Mouse (Mus musculus): ENCODE measurements around the gene Plcd3.

Gene Plcd3

GRCm38 (mm10) chr11:103058499-103059085 is 42.9 kb downstream of the Plcd3 start:
- no peak for DNase-seq

GRCm38 (mm10) chr11:103056636-103057035 is 44.8 kb downstream of the Plcd3 start:
- DNase-seq = no peak

- DNase-seq = peak; percentile 83
Measured at GRCm38 (mm10) chr11:103054798-103055197, 46.7 kb downstream of the Plcd3 start.

- DNase-seq = no peak
Measured at GRCm38 (mm10) chr11:103053191-103054076, 48.0 kb downstream of the Plcd3 start.

- no peak for DNase-seq
Measured at GRCm38 (mm10) chr11:103052078-103052477, 49.4 kb downstream of the Plcd3 start.

- DNase-seq = no peak
Measured at GRCm38 (mm10) chr11:103051249-103051691, 50.2 kb downstream of the Plcd3 start.

GRCm38 (mm10) chr11:103050153-103050552 is 51.3 kb downstream of the Plcd3 start:
- no peak for DNase-seq

- DNase-seq = no peak
Measured at GRCm38 (mm10) chr11:103049611-103050010, 51.8 kb downstream of the Plcd3 start.

- DNase-seq = no peak
Measured at GRCm38 (mm10) chr11:103046286-103046685, 55.2 kb downstream of the Plcd3 start.

- DNase-seq = no peak
Measured at GRCm38 (mm10) chr11:103043982-103044381, 57.5 kb downstream of the Plcd3 start.

- DNase-seq = no peak
Measured at GRCm38 (mm10) chr11:103042828-103043227, 58.6 kb downstream of the Plcd3 start.

- no peak for DNase-seq
Measured at GRCm38 (mm10) chr11:103038037-103038436, 63.4 kb downstream of the Plcd3 start.

- DNase-seq = no peak
Measured at GRCm38 (mm10) chr11:103036881-103037465, 64.5 kb downstream of the Plcd3 start.

- no peak for DNase-seq
Measured at GRCm38 (mm10) chr11:103035007-103035406, 66.5 kb downstream of the Plcd3 start.

- no peak for DNase-seq
Measured at GRCm38 (mm10) chr11:103033030-103033429, 68.4 kb downstream of the Plcd3 start.

- peak; percentile 99 for DNase-seq
Measured at GRCm38 (mm10) chr11:103028176-103028891, 73.1 kb downstream of the Plcd3 start, which contains the start of the genes Nmt1 and Dcakd. Gene Nmt1, plus strand, starts transcription at chr11:103028190. Gene Dcakd, minus strand, starts transcription at chr11:103028333.

GRCm38 (mm10) chr11:103027570-103028175 is 73.8 kb downstream of the Plcd3 start:
- DNase-seq = no peak

GRCm38 (mm10) chr11:103026901-103027300 is 74.6 kb downstream of the Plcd3 start:
- peak; percentile 64 for DNase-seq

- no peak for DNase-seq
Measured at GRCm38 (mm10) chr11:103023974-103024373, 77.5 kb downstream of the Plcd3 start.

- DNase-seq = no peak
Measured at GRCm38 (mm10) chr11:103020713-103021335, 80.6 kb downstream of the Plcd3 start.

Measured in kidney, adult 9 months (tissue).